Mouse (Mus musculus): ENCODE data around the gene Tex12.

GRCm38 (mm10) chr9:50603189-50603997 is 42.3 kb upstream of the Tex12 start, which contains the start of the genes Sdhd and Timm8b:
- TF ChIP-seq TAL1 (IDR thresholded peaks at IDR 0.05; ENCODE audit: low read length) (no peak), GATA1 (IDR thresholded peaks at IDR 0.05; ENCODE audit: low read length) (no peak)
